Mouse (Mus musculus) kidney, postnatal 0 days (tissue): ENCODE data around the gene Mrpl14. TPM values are rescaled to one million over a fixed set of nuclear protein-coding genes. Genes with fewer than 3 reads are reported as not detected.

Experiments
- ATAC-seq: fragments of 200-750 bp; cut with Nextera tagmentation; replicated peaks from 2 replicates; pipeline ENCODE4 v1.8.0; 2017; ENCODE audit warnings: low read depth, moderate number of reproducible peaks, moderate TSS enrichment, moderate library complexity; ENCODE audit not compliant: low FRiP score
- DNase-seq: peaks from one replicate; pipeline ENCODE4 v3.0.0-alpha.2; 2016; ENCODE audit warnings: low spot score
- H3K27ac ChIP-seq: fragments of 300-500 bp; sonication (generic); 2 replicates; pipeline ENCODE4 v1.5.1; 2014; ENCODE audit warnings: mild to moderate bottlenecking
- H3K27me3 ChIP-seq: fragments of 300-500 bp; sonication (generic); 2 replicates; pipeline ENCODE4 v1.6.1; 2014; ENCODE audit warnings: low read length, mixed read lengths; ENCODE audit not compliant: insufficient read depth
- H3K36me3 ChIP-seq: fragments of 300-500 bp; sonication (generic); 2 replicates; pipeline ENCODE4 v1.6.1; 2014; ENCODE audit warnings: low read length, mixed read lengths; ENCODE audit not compliant: insufficient read depth
- H3K4me1 ChIP-seq: fragments of 300-500 bp; sonication (generic); replicated peaks from 2 replicates; pipeline ENCODE4 v1.6.1; 2014; ENCODE audit warnings: antibody characterized with exemption, low read length, mixed read lengths; ENCODE audit not compliant: insufficient read depth
- H3K4me2 ChIP-seq: fragments of 300-500 bp; sonication (generic); 2 replicates; pipeline ENCODE4 v1.6.1; 2014; ENCODE audit warnings: mild to moderate bottlenecking, low read length, moderate library complexity, mixed read lengths
- H3K4me3 ChIP-seq: fragments of 300-500 bp; sonication (generic); replicated peaks from 2 replicates; pipeline ENCODE4 v1.5.1; 2014; ENCODE audit warnings: low read depth, low read length
- H3K9ac ChIP-seq: fragments of 300-500 bp; sonication (generic); 2 replicates; pipeline ENCODE4 v1.6.1; 2014; ENCODE audit warnings: low read depth, low read length
- H3K9me3 ChIP-seq: fragments of 300-500 bp; sonication (generic); replicated peaks from 2 replicates; pipeline ENCODE4 v1.6.1; 2016; ENCODE audit warnings: low read length, inconsistent platforms, mixed read lengths
- CTCF ChIP-seq: IDR thresholded peaks from 2 replicates; pipeline ENCODE4 v1.5.1; 2016; ENCODE audit warnings: antibody characterized with exemption, low read depth, mild to moderate bottlenecking, moderate library complexity
- WGBS: fragments of 180-500 bp; shearing (Covaris S2); extraction: QIAGEN DNeasy Blood & Tissue Kit; methylation state at CpG from one replicate; pipeline ENCODE4 v1.1.7; 2014; 5-methylcytosine and 5-hydroxymethylcytosine counted together
- polyA plus RNA-seq: library from polyadenylated mRNA; unstranded; fragments of >200 nt; fragmentation: Nextera tagmentation; extraction: Ambion mirVana; gene quantifications from 2 replicates; pipeline ENCODE4 v1.2.1, GENCODE M21; 2015

The Mrpl14 gene
- polyA plus RNA-seq, 1 experiment from 2014 or later = 160 TPM

DNA sequence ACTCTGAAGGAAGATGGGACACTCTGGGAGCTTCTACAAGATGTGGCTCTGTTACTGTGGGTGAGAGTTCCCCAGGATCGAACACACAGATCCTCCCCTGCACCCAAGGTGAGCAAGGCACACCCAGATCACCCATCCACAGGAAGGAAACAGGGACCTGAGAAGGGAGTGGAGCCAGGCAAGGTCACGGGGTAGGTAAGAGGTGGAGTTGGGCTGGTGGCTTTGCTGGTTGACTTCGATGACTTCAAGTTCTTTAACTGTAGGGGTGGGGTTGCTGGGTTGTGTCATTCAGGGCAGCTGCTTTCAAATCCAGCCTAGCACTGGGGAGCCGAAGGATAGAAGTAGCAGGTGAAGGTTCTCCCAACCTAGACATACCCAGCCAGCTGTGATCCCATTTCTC lies 3.3 kb upstream of the Mrpl14 start:
- no peak for ATAC-seq
- 84% methylated on average over 4 of the region's 4 CpGs for WGBS

GRCm38 (mm10) chr17:45684667-45685131 lies 1.4 kb upstream of the Mrpl14 start:
- WGBS = 38% methylated on average over 14 of the region's 14 CpGs
- no peaks in the 10 kb centered on the region for H3K27me3 ChIP-seq
- DNase-seq = no peak
- peak overlapping the region; percentile 94 for H3K4me2 ChIP-seq
- H3K36me3 ChIP-seq = no peaks in the 10 kb centered on the region
- no peak for TF ChIP-seq CTCF
- peak overlapping the region; percentile 85 for H3K9ac ChIP-seq
- H3K27ac ChIP-seq = peak overlapping the region; percentile 87; the same call in 1 of the 2 replicates
- ATAC-seq = no peak
- H3K4me3 ChIP-seq = peak overlapping the region; percentile 91
- no peaks in the 10 kb centered on the region for H3K9me3 ChIP-seq
- peaks cover 18% of the 10 kb centered on the region; the same call in 1 of the 2 replicates for H3K4me1 ChIP-seq

More for the DNA sequence above, 3.3 kb upstream of the Mrpl14 start:
- Histone ChIP-seq H3K4me1 (peaks cover 18% of the 10 kb centered on the region; the same call in 1 of the 2 replicates), H3K9me3 (no peaks in the 10 kb centered on the region), H3K27ac (no peak overlapping the region), H3K27me3 (no peaks in the 10 kb centered on the region), H3K4me2 (no peak overlapping the region), H3K4me3 (no peak overlapping the region), H3K9ac (no peak overlapping the region), H3K36me3 (no peaks in the 10 kb centered on the region)
- no peak for TF ChIP-seq CTCF
- DNase-seq = no peak

DNA sequence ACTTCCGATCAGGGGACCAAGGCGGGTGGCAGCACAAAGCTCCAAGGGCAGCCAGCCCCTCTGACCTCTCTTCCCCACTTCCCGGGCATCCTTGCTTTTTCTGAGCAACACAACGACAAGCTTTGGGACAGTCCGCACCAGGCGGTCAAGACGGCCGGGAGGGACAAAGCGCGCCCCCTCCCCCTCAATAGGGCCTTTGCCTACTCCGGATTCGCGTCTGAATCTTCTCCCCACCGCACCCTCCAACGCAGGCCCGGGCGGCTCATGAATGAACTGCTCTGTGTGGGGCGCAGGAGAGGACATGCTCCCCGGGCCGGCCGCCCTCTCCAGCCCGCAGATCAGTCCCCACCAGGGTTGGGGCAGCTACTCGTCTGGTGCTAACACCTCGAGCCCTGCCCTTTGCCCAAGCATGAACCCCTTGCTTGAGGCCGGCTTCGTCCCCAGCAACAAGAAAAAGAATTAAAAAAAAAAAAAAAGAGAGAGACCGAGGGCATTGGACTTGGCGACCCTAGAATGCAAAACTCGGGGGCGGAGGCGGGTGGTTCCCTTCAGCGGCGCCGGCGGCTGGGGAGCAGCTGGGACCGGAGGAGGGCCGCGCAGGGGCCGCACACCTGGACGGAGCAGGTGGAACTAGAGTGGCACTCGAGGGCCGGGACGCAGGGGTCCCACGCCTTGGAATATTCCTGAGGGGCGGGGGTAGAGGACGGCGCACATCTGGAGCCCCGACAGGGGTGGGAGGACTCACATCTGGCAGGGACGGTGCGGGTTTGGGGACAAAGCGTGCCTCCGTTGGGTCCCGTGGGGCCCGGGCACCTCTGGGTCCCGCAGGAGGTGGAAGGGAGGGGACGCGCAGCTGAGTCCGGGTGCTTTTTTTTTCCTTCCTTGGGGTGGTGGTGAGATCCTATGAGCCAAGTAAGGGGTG lies 690 bp upstream of the Mrpl14 start:
- WGBS = under 1% methylated on average over 58 of the region's 58 CpGs
- Histone ChIP-seq H3K9ac (peak overlapping the region; percentile 85), H3K27ac (peak overlapping the region; percentile 87), H3K27me3 (no peaks in the 10 kb centered on the region), H3K36me3 (no peaks in the 10 kb centered on the region), H3K4me2 (peak overlapping the region; percentile 94), H3K4me3 (peak overlapping the region; percentile 91), H3K9me3 (no peaks in the 10 kb centered on the region), H3K4me1 (peaks cover 18% of the 10 kb centered on the region; the same call in 1 of the 2 replicates)
- TF ChIP-seq CTCF = peak; percentile 6; the same call in 1 of the 2 replicates
- DNase-seq = peak; percentile 62
- peak; percentile 42 for ATAC-seq

- under 1% methylated on average over 12 of the region's 12 CpGs for WGBS
- H3K4me1 ChIP-seq = peaks cover 13% of the 10 kb centered on the region; the same call in 1 of the 2 replicates
- peak within 1 kb of the TSS; percentile 87 for H3K27ac ChIP-seq
- H3K9ac ChIP-seq = peak within 1 kb of the TSS; percentile 85
- H3K27me3 ChIP-seq = no peaks in the 10 kb centered on the region
- TF ChIP-seq CTCF = no peak
- no peaks in the 10 kb centered on the region for H3K36me3 ChIP-seq
- DNase-seq (peak; percentile 69), ATAC-seq (no peak)
- peak within 1 kb of the TSS; percentile 94 for H3K4me2 ChIP-seq
- H3K4me3 ChIP-seq = peak within 1 kb of the TSS; percentile 91
- H3K9me3 ChIP-seq = no peaks in the 10 kb centered on the region
These were observed 594 bp downstream of the Mrpl14 start, which contains the start of gene Tmem63b for GRCm38 (mm10) chr17:45686716-45687115. TSS of gene Tmem63b (minus strand) at chr17:45686905.

- WGBS = 60% methylated on average over 9 of the region's 9 CpGs
- TF ChIP-seq CTCF = no peak
These were observed 3.0 kb downstream of the Mrpl14 start for GRCm38 (mm10) chr17:45689120-45689519.

GRCm38 (mm10) chr17:45690044-45690443 lies 3.9 kb downstream of the Mrpl14 start:
- peaks cover 10% of the 10 kb centered on the region; the same call in 1 of the 2 replicates for H3K4me1 ChIP-seq
- H3K27ac ChIP-seq = no peak overlapping the region
- H3K27me3 ChIP-seq = no peaks in the 10 kb centered on the region
- DNase-seq (no peak), ATAC-seq (no peak)
- WGBS = 82% methylated on average over 4 of the region's 4 CpGs
- TF ChIP-seq CTCF = no peak
- no peak overlapping the region for H3K4me3 ChIP-seq
- H3K36me3 ChIP-seq = no peaks in the 10 kb centered on the region
- no peak overlapping the region for H3K9ac ChIP-seq
- H3K9me3 ChIP-seq = no peaks in the 10 kb centered on the region
- no peak overlapping the region for H3K4me2 ChIP-seq

More at GRCm38 (mm10) chr17:45689120-45689519, 3.0 kb downstream of the Mrpl14 start:
- no peak overlapping the region for H3K4me2 ChIP-seq
- no peak overlapping the region for H3K9ac ChIP-seq
- no peaks in the 10 kb centered on the region for H3K9me3 ChIP-seq
- ATAC-seq = no peak
- no peaks in the 10 kb centered on the region for H3K27me3 ChIP-seq
- no peak overlapping the region for H3K27ac ChIP-seq
- no peaks in the 10 kb centered on the region for H3K36me3 ChIP-seq
- no peak for DNase-seq
- no peak overlapping the region for H3K4me3 ChIP-seq
- peaks cover 13% of the 10 kb centered on the region; the same call in 1 of the 2 replicates for H3K4me1 ChIP-seq
